In the genomic region with DNA sequence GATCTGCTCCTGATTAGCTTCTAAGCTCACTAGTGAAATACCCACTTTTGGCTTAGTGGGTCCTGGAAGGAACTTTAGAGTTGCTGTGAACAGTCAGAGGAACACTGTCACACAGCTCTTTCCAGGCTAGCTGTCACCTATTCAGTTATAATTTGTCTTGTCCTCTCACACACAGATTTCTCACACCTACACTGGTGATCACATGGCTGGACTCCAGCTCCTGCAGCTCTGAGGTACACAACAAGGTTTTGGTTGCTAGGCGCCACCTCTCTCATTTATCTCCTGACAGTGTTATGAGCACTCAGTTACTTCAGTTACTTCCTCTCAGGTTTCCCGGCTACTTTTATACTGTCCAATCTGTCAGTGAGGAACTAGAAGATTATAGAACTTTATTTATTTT, we compare ENCODE assay signal across 38 mouse cellular contexts. TPM values are rescaled to one million over a fixed set of nuclear protein-coding genes. Genes with fewer than 3 reads are reported as not detected.
"Had no signal": no experiment of that assay in that cellular context is flagged by ENCODE, and none has a peak within 500 bp of the region (broad histone marks: within the 10 kb centered on the region; RNA-seq: fewer than 3 reads in every experiment).

No protein-coding gene starts in this region.

- H3K27ac ChIP-seq: gastrocnemius, adult 2 months; heart, adult 2 months; heart, embryonic 10.5 days; hindbrain, embryonic 10.5 days; hindbrain, embryonic 12.5 days; hindbrain, embryonic 14.5 days; intestine, embryonic 15.5 days; layer of hippocampus, adult 2 months; left cerebral cortex, adult 2 months; limb, embryonic 10.5 days; limb, embryonic 12.5 days; liver, embryonic 13.5 days; liver, embryonic 15.5 days had no signal

- H3K9ac ChIP-seq: hindbrain, embryonic 12.5 days; hindbrain, embryonic 14.5 days; intestine, embryonic 15.5 days; limb, embryonic 12.5 days; liver, embryonic 13.5 days; liver, embryonic 15.5 days had no signal

- H3K4me3 ChIP-seq: gastrocnemius, adult 2 months; heart, adult 2 months; heart, embryonic 10.5 days; hindbrain, embryonic 10.5 days; hindbrain, embryonic 12.5 days; intestine, embryonic 15.5 days; layer of hippocampus, adult 2 months; left cerebral cortex, adult 2 months; limb, embryonic 10.5 days; limb, embryonic 12.5 days; liver, embryonic 13.5 days; liver, embryonic 15.5 days had no signal

- H3K9me3 ChIP-seq: heart, embryonic 10.5 days; hindbrain, embryonic 10.5 days; hindbrain, embryonic 12.5 days; intestine, embryonic 15.5 days; limb, embryonic 10.5 days; limb, embryonic 12.5 days; liver, embryonic 13.5 days; liver, embryonic 15.5 days had no signal

- H3K4me2 ChIP-seq: hindbrain, embryonic 12.5 days; hindbrain, embryonic 14.5 days; intestine, embryonic 15.5 days; limb, embryonic 12.5 days; liver, embryonic 11.5 days; liver, embryonic 13.5 days; liver, embryonic 15.5 days had no signal

- H3K4me1 ChIP-seq: heart, embryonic 10.5 days; hindbrain, embryonic 10.5 days; hindbrain, embryonic 12.5 days; intestine, embryonic 15.5 days; limb, embryonic 10.5 days; limb, embryonic 12.5 days; liver, embryonic 13.5 days; liver, embryonic 15.5 days had no signal

- H3K27me3 ChIP-seq: hindbrain, embryonic 12.5 days; intestine, embryonic 15.5 days; limb, embryonic 12.5 days; liver, embryonic 13.5 days; liver, embryonic 15.5 days had no signal

- DNase-seq: gastrocnemius, adult 2 months; gastrocnemius, postnatal 10 days; gastrocnemius, postnatal 25 days; heart, adult 2 months; heart, postnatal 4 days; kidney, adult 18-20 months; kidney, adult 8-10 months; kidney, postnatal 10 days; kidney, postnatal 25 days; kidney, postnatal 4 days; liver; liver, embryonic 13.5 days had no signal

- ATAC-seq: hindbrain, embryonic 16.5 days; inflammation-experienced regulatory T-cells, adult 6 months; intestine, embryonic 15.5 days; intestine, postnatal 0 days had no signal

RNA-seq across cellular contexts. Expression of a gene that starts 26.2 kb away (rescaled TPM):
- total RNA-seq: granulocyte monocyte progenitor cell, adult 5-6 weeks; heart, adult 2 months had no signal
- polyA plus RNA-seq: inflammation-experienced regulatory T-cells, adult 6 months had no signal

RNA-seq across cellular contexts. Expression of a gene that starts 43.7 kb away (rescaled TPM):
- total RNA-seq: gastrocnemius, adult 2 months; gastrocnemius, postnatal 10 days; gastrocnemius, postnatal 25 days; gastrocnemius, postnatal 4 days; granulocyte monocyte progenitor cell, adult 5-6 weeks; heart, adult 2 months; heart, postnatal 4 days; layer of hippocampus, adult 2 months; layer of hippocampus, postnatal 10 days; layer of hippocampus, postnatal 25 days; left cerebral cortex, adult 2 months; left cerebral cortex, postnatal 14 days; left cerebral cortex, postnatal 36 days had no signal
- polyA plus RNA-seq: frontal cortex, adult 2 months; heart, embryonic 10.5 days; heart, embryonic 14.5 days; heart, embryonic 16.5 days; hindbrain, embryonic 10.5 days; hindbrain, embryonic 12.5 days; hindbrain, embryonic 14.5 days; hindbrain, embryonic 16.5 days; inflammation-experienced regulatory T-cells, adult 6 months; intestine, embryonic 15.5 days; intestine, postnatal 0 days; kidney, embryonic 14.5 days; kidney, embryonic 16.5 days; limb, embryonic 10.5 days; limb, embryonic 12.5 days; limb, embryonic 14.5 days; liver, embryonic 11.5 days; liver, embryonic 13.5 days; liver, embryonic 15.5 days had no signal
